Mouse (Mus musculus): Measurements from ENCODE around the gene Rps15a. TPM values are rescaled to one million over a fixed set of nuclear protein-coding genes. Genes with fewer than 3 reads are reported as not detected.

Gene Rps15a
- 1,000 to 10,000 TPM in 1 of 4 experiments, 100 to 1,000 TPM in 3; 763 to 1,011 (median 933) TPM for total RNA-seq (2022)

- peak; percentile 90 for DNase-seq
These were observed at the start of gene Rps15a for GRCm38 (mm10) chr7:118115877-118116568. Gene Rps15a (minus strand): TSS chr7:118116188.

GRCm38 (mm10) chr7:118163006-118163405, 47.0 kb upstream of the Rps15a start:
- no peak for DNase-seq

GRCm38 (mm10) chr7:118160121-118160520, 44.1 kb upstream of the Rps15a start:
- no peak for DNase-seq

GRCm38 (mm10) chr7:118156461-118156860, 40.5 kb upstream of the Rps15a start:
- no peak for DNase-seq

- DNase-seq = no peak
These were observed 38.2 kb upstream of the Rps15a start for GRCm38 (mm10) chr7:118154150-118154549.

GRCm38 (mm10) chr7:118143602-118144001, 27.6 kb upstream of the Rps15a start:
- no peak for DNase-seq

- DNase-seq = no peak
These were observed 27.1 kb upstream of the Rps15a start for GRCm38 (mm10) chr7:118143123-118143522.

- no peak for DNase-seq
These were observed 25.3 kb upstream of the Rps15a start for GRCm38 (mm10) chr7:118141271-118141670.

- no peak for DNase-seq
These were observed 19.1 kb upstream of the Rps15a start for GRCm38 (mm10) chr7:118135128-118135527.

- DNase-seq = peak; percentile 98
These were observed 13.5 kb upstream of the Rps15a start, which contains the start of gene Arl6ip1 for GRCm38 (mm10) chr7:118129430-118130041. Gene Arl6ip1 (minus strand): TSS chr7:118129662.

- no peak for DNase-seq
These were observed 13.0 kb upstream of the Rps15a start for GRCm38 (mm10) chr7:118128925-118129429.

- DNase-seq = no peak
These were observed 10.4 kb upstream of the Rps15a start for GRCm38 (mm10) chr7:118126219-118126875.

GRCm38 (mm10) chr7:118125736-118126135, 9.7 kb upstream of the Rps15a start:
- DNase-seq = no peak

- no peak for DNase-seq
These were observed 7.8 kb upstream of the Rps15a start for GRCm38 (mm10) chr7:118123512-118124411.

GRCm38 (mm10) chr7:118122235-118122634, 6.2 kb upstream of the Rps15a start:
- DNase-seq = no peak

- no peak for DNase-seq
These were observed 4.7 kb upstream of the Rps15a start for GRCm38 (mm10) chr7:118120654-118121053.

- DNase-seq = no peak
These were observed 4.0 kb upstream of the Rps15a start for GRCm38 (mm10) chr7:118119946-118120345.

- DNase-seq = peak; percentile 45
These were observed 3.2 kb upstream of the Rps15a start for GRCm38 (mm10) chr7:118119142-118119541.

- no peak for DNase-seq
These were observed 2.4 kb upstream of the Rps15a start for GRCm38 (mm10) chr7:118118426-118118825.

GRCm38 (mm10) chr7:118117539-118118210, 1.7 kb upstream of the Rps15a start:
- DNase-seq = no peak

GRCm38 (mm10) chr7:118116787-118117538, 975 bp upstream of the Rps15a start:
- DNase-seq = no peak

All from adrenal gland, adult 8-10 months (tissue).